Mouse (Mus musculus) bone marrow, adult 2 months (tissue): Measurements from ENCODE around the gene Chmp3. TPM values are rescaled to one million over a fixed set of nuclear protein-coding genes. Genes with fewer than 3 reads are reported as not detected.

ENCODE experiments used
- H3K27ac ChIP-seq: fragments of 200-500 bp; 2 replicates; pipeline ENCODE4 v1.5.1; 2012; ENCODE audit warnings: low read depth, mild to moderate bottlenecking, control low read depth, inconsistent platforms, low read length; ENCODE audit not compliant: control insufficient read depth, poor library complexity, insufficient read depth
- H3K4me1 ChIP-seq: fragments of 200-500 bp; 2 replicates; pipeline ENCODE4 v1.6.1; 2011; ENCODE audit warnings: low read length; ENCODE audit not compliant: control insufficient read depth, insufficient read depth
- H3K4me3 ChIP-seq: fragments of 200-500 bp; replicated peaks from 2 replicates; pipeline ENCODE3; 2011; ENCODE audit warnings: mild to moderate bottlenecking, low read depth, low read length, control low read depth; ENCODE audit not compliant: control insufficient read depth
- CTCF ChIP-seq: fragments of 200-500 bp; IDR thresholded peaks from 2 replicates; pipeline ENCODE4 v1.5.1; 2011; ENCODE audit warnings: low read length, control low read depth; ENCODE audit not compliant: control insufficient read depth, insufficient read depth
- POLR2A ChIP-seq: fragments of 200-500 bp; IDR thresholded peaks from 2 replicates; pipeline ENCODE4 v1.6.1; 2011; ENCODE audit warnings: low read depth, mild to moderate bottlenecking, control low read depth, low read length, borderline replicate concordance; ENCODE audit not compliant: control insufficient read depth
- WGBS: fragments of 180-500 bp; shearing (Covaris S2); methylation state at CpG from one replicate; pipeline ENCODE4 v1.1.7; 2018; 5-methylcytosine and 5-hydroxymethylcytosine counted together
- polyA plus RNA-seq: library from polyadenylated mRNA; stranded (reverse); fragments of >200 nt; gene quantifications from 2 replicates; pipeline ENCODE4 v1.2.4, GENCODE M21; 2011; ENCODE audit warnings: low replicate concordance; ENCODE audit not compliant: missing spikeins, insufficient read depth, insufficient read length

Chmp3 gene
- polyA plus RNA-seq, 1 experiment, result 180 TPM

- TF ChIP-seq POLR2A (no peak), CTCF (no peak)
- Histone ChIP-seq H3K4me1 (no peaks in the 10 kb centered on the region), H3K4me3 (no peak overlapping the region), H3K27ac (no peak overlapping the region)
- 91% methylated on average over 5 of the region's 5 CpGs for WGBS
Observed at GRCm38 (mm10) chr6:71621551-71621950, 78.0 kb downstream of the Chmp3 start.

GRCm38 (mm10) chr6:71621981-71622380, 78.4 kb downstream of the Chmp3 start:
- WGBS, result 85% methylated on average over 5 of the region's 5 CpGs
- Histone ChIP-seq H3K4me1 (no peaks in the 10 kb centered on the region), H3K27ac (no peak overlapping the region), H3K4me3 (no peak overlapping the region)
- TF ChIP-seq CTCF (no peak), POLR2A (no peak)

- Histone ChIP-seq H3K27ac (no peak overlapping the region), H3K4me1 (no peaks in the 10 kb centered on the region), H3K4me3 (no peak overlapping the region)
- TF ChIP-seq POLR2A (no peak), CTCF (no peak)
Observed at GRCm38 (mm10) chr6:71624723-71625122, 81.1 kb downstream of the Chmp3 start.

GRCm38 (mm10) chr6:71625984-71626383, 82.4 kb downstream of the Chmp3 start:
- WGBS, result 94% methylated on average over 2 of the region's 2 CpGs
- no peak for TF ChIP-seq CTCF
- TF ChIP-seq POLR2A, result no peak
- H3K4me3 ChIP-seq, result no peak overlapping the region

GRCm38 (mm10) chr6:71627325-71627724, 83.7 kb downstream of the Chmp3 start:
- no peak for TF ChIP-seq CTCF
- TF ChIP-seq POLR2A, result no peak
- Histone ChIP-seq H3K4me3 (no peak overlapping the region), H3K27ac (no peak overlapping the region), H3K4me1 (no peaks in the 10 kb centered on the region)

More at GRCm38 (mm10) chr6:71625984-71626383, 82.4 kb downstream of the Chmp3 start:
- no peak overlapping the region for H3K27ac ChIP-seq
- H3K4me1 ChIP-seq, result no peaks in the 10 kb centered on the region

GRCm38 (mm10) chr6:71631196-71631595, 87.6 kb downstream of the Chmp3 start:
- Histone ChIP-seq H3K4me1 (no peaks in the 10 kb centered on the region), H3K27ac (no peak overlapping the region), H3K4me3 (no peak overlapping the region)
- 13% methylated on average over 2 of the region's 2 CpGs for WGBS
- no peak for TF ChIP-seq CTCF
- no peak for TF ChIP-seq POLR2A

- H3K4me1 ChIP-seq, result no peaks in the 10 kb centered on the region
- peak overlapping the region; percentile 71 for H3K4me3 ChIP-seq
- peak overlapping the region; percentile 88 for H3K27ac ChIP-seq
- 4% methylated on average over 42 of the region's 42 CpGs for WGBS
- TF ChIP-seq CTCF (no peak), POLR2A (peak; percentile 27; the same call in 1 of the 2 replicates)
Observed at GRCm38 (mm10) chr6:71631706-71632461, 88.3 kb downstream of the Chmp3 start.

Other genes with a start within 250 kb of the Chmp3 start
- gene Smyd1, start 221.6 kb upstream of the Chmp3 start, polyA plus RNA-seq, result 0.45 TPM in 1 of 2 replicates, not detected in the other
- 1.8 and 6.1 TPM in 2 replicates for gene Cd8b1, start 221.0 kb upstream of the Chmp3 start, polyA plus RNA-seq
- 1.7 and 2.6 TPM in 2 replicates for gene Cd8a, start 170.4 kb upstream of the Chmp3 start, polyA plus RNA-seq
- gene Rmnd5a, start 103.2 kb upstream of the Chmp3 start, polyA plus RNA-seq, result 21.4 and 22.6 TPM in 2 replicates
- gene Rnf103, start 49.9 kb upstream of the Chmp3 start, polyA plus RNA-seq, result 2.2 and 4.1 TPM in 2 replicates
- gene Kdm3a, start 89.2 kb downstream of the Chmp3 start, polyA plus RNA-seq, result 10.5 and 16.7 TPM in 2 replicates
- 0.90 TPM in 1 of 2 replicates, not detected in the other for gene Reep1, start 163.8 kb downstream of the Chmp3 start, polyA plus RNA-seq